Mouse (Mus musculus): ENCODE data around the gene Rasa4. TPM values are rescaled to one million over a fixed set of nuclear protein-coding genes. Genes with fewer than 3 reads are reported as not detected.
A peak's percentile ranks its signal among the peaks of the same experiment; 100 is the strongest.
"Not testable (repeated sequence)": the region's sequence is repeated elsewhere in the genome, so short reads cannot be mapped to it uniquely, and the experiment has no call there.

Gene Rasa4
- total and polyA plus RNA-seq, 3 experiments: 3.8 to 8.1 (median 4.7) TPM

DNA sequence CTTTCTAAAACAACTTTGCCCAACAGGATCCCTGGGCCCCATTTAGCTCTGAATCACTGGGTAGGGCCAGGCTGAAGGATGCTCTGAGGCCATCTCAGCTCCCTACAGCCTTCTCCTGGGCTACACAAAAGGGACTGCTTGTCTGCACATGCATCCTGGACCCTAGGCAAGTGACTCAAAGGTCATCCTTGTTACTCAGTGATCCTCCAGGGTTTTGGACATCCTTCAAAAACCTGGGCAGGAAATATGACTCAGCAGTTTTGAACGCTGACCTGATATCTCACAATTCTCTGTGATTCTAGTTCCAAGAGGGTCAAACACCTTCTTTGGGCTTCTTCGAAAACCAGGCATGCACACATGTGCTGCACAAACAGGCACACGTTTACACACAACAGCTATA lies 25.3 kb downstream of the Rasa4 start:
- no peak overlapping the region for H3K9ac ChIP-seq (ENCODE audit: low read depth, low read length)
- no peaks in the 10 kb centered on the region for H3K4me1 ChIP-seq (ENCODE audit: control insufficient read depth, insufficient read depth, low read length)
- no peak overlapping the region for H3K27ac ChIP-seq
- H3K27me3 ChIP-seq (ENCODE audit: control insufficient read depth, insufficient read depth, low read length): no peaks in the 10 kb centered on the region
- TF ChIP-seq POLR2A (IDR thresholded peaks at IDR 0.05; ENCODE audit: insufficient read depth, low read depth, low read length) (no peak), EP300 (IDR thresholded peaks at IDR 0.05; ENCODE audit: insufficient read depth, low read depth, low read length) (no peak), CTCF (IDR thresholded peaks at IDR 0.05) (no peak)
- H3K36me3 ChIP-seq (ENCODE audit: control insufficient read depth, insufficient read depth, low read length): no peaks in the 10 kb centered on the region
- intact Hi-C loops (cut with DNase I): no loop called here
- DNase-seq: no peak
- no peak overlapping the region for H3K4me3 ChIP-seq
- WGBS: 41% methylated on average over 3 of the region's 3 CpGs
- no peaks in the 10 kb centered on the region for H3K79me2 ChIP-seq (replicated peaks; ENCODE audit: control insufficient read depth, insufficient read depth, low read length)

GRCm38 (mm10) chr5:136113546-136113945 lies 29.8 kb downstream of the Rasa4 start:
- H3K4me1 ChIP-seq (ENCODE audit: control insufficient read depth, insufficient read depth, low read length); H3K27me3 ChIP-seq (ENCODE audit: control insufficient read depth, insufficient read depth, low read length); H3K79me2 ChIP-seq (replicated peaks; ENCODE audit: control insufficient read depth, insufficient read depth, low read length); DNase-seq; H3K9ac ChIP-seq (ENCODE audit: low read depth, low read length); H3K4me3 ChIP-seq; H3K27ac ChIP-seq; intact Hi-C loops (cut with DNase I); H3K36me3 ChIP-seq (ENCODE audit: control insufficient read depth, insufficient read depth, low read length): not testable (repeated sequence)
- 33% methylated on average over 4 of the region's 4 CpGs for WGBS

GRCm38 (mm10) chr5:136115891-136116783 lies 32.4 kb downstream of the Rasa4 start, which contains the start of gene Polr2j:
Gene Polr2j, plus strand, starts transcription at chr5:136116631.
- intact Hi-C loops (cut with DNase I): loop anchor here (1.0 to 2.0 kb wide), 2 partner anchors 20 to 31 kb away; partner anchors contain the start of genes Alkbh4 and Lrwd1
- H3K27ac ChIP-seq: peak within 1 kb of the TSS; percentile 84

GRCm38 (mm10) chr5:136116784-136117112 lies 33.0 kb downstream of the Rasa4 start:
- Histone ChIP-seq H3K4me3 (peak overlapping the region; percentile 83), H3K9ac (ENCODE audit: low read depth, low read length) (peak overlapping the region; percentile 81), H3K27me3 (ENCODE audit: control insufficient read depth, insufficient read depth, low read length) (no peaks in the 10 kb centered on the region), H3K4me1 (ENCODE audit: control insufficient read depth, insufficient read depth, low read length) (peaks cover 3% of the 10 kb centered on the region; the same call in 1 of the 2 replicates), H3K36me3 (ENCODE audit: control insufficient read depth, insufficient read depth, low read length) (no peaks in the 10 kb centered on the region), H3K79me2 (replicated peaks; ENCODE audit: control insufficient read depth, insufficient read depth, low read length) (no peaks in the 10 kb centered on the region; the same call in 1 of the 2 replicates), H3K27ac (peak overlapping the region; percentile 84)
- no peak for TF ChIP-seq EP300 (IDR thresholded peaks at IDR 0.05; ENCODE audit: insufficient read depth, low read depth, low read length)
- no peak for TF ChIP-seq POLR2A (IDR thresholded peaks at IDR 0.05; ENCODE audit: insufficient read depth, low read depth, low read length)
- no peak for TF ChIP-seq CTCF (IDR thresholded peaks at IDR 0.05)
- intact Hi-C loops (cut with DNase I): loop anchor here (1.0 to 2.0 kb wide), 2 partner anchors 20 to 32 kb away; partner anchors contain the start of genes Alkbh4 and Lrwd1
- WGBS: 0% methylated on average over 22 of the region's 22 CpGs
- DNase-seq: no peak

More at GRCm38 (mm10) chr5:136115891-136116783, 32.4 kb downstream of the Rasa4 start, which contains the start of gene Polr2j:
- peak; percentile 95 to 97 for DNase-seq
- H3K9ac ChIP-seq (ENCODE audit: low read depth, low read length): peak within 1 kb of the TSS; percentile 81
- WGBS: 3% methylated on average over 42 of the region's 42 CpGs
- peak; percentile 93 for TF ChIP-seq POLR2A (IDR thresholded peaks at IDR 0.05; ENCODE audit: insufficient read depth, low read depth, low read length)
- no peak for TF ChIP-seq CTCF (IDR thresholded peaks at IDR 0.05)
- TF ChIP-seq EP300 (IDR thresholded peaks at IDR 0.05; ENCODE audit: insufficient read depth, low read depth, low read length): peak; percentile 64; the same call in 1 of the 2 replicates
- no peaks in the 10 kb centered on the region for H3K36me3 ChIP-seq (ENCODE audit: control insufficient read depth, insufficient read depth, low read length)
- H3K4me3 ChIP-seq: peak within 1 kb of the TSS; percentile 83
- peaks cover 3% of the 10 kb centered on the region; the same call in 1 of the 2 replicates for H3K4me1 ChIP-seq (ENCODE audit: control insufficient read depth, insufficient read depth, low read length)
- no peaks in the 10 kb centered on the region for H3K27me3 ChIP-seq (ENCODE audit: control insufficient read depth, insufficient read depth, low read length)
- no peaks in the 10 kb centered on the region; the same call in 1 of the 2 replicates for H3K79me2 ChIP-seq (replicated peaks; ENCODE audit: control insufficient read depth, insufficient read depth, low read length)

DNA sequence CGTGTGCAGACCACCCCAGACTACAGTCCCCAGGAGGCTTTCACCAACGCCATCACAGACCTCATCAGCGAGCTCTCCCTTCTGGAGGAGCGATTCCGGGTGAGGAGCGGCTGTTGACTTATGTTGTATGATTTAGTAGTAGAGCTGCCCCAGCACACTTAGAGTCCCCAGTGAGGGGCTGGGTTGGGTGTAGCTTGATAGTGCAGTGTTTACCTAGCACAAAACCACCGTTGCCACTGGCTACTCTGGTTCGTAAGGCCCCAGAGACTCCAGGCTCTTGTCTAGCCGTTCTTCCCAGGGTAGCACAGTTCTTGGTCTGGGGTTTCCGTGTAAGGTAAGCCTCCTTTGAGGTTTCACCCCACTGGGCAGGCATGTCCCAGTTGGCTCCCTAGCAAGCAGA lies 38.4 kb downstream of the Rasa4 start:
- no peak overlapping the region for H3K27ac ChIP-seq
- H3K79me2 ChIP-seq (replicated peaks; ENCODE audit: control insufficient read depth, insufficient read depth, low read length): no peaks in the 10 kb centered on the region
- intact Hi-C loops (cut with DNase I): no loop called here
- H3K4me3 ChIP-seq: no peak overlapping the region
- H3K9ac ChIP-seq (ENCODE audit: low read depth, low read length): no peak overlapping the region
- WGBS: 87% methylated on average over 10 of the region's 10 CpGs
- DNase-seq: no peak
- TF ChIP-seq CTCF (IDR thresholded peaks at IDR 0.05) (no peak), POLR2A (IDR thresholded peaks at IDR 0.05; ENCODE audit: insufficient read depth, low read depth, low read length) (no peak), EP300 (IDR thresholded peaks at IDR 0.05; ENCODE audit: insufficient read depth, low read depth, low read length) (no peak)
- H3K36me3 ChIP-seq (ENCODE audit: control insufficient read depth, insufficient read depth, low read length): no peaks in the 10 kb centered on the region
- H3K4me1 ChIP-seq (ENCODE audit: control insufficient read depth, insufficient read depth, low read length): peaks cover 3% of the 10 kb centered on the region; the same call in 1 of the 2 replicates
- no peaks in the 10 kb centered on the region for H3K27me3 ChIP-seq (ENCODE audit: control insufficient read depth, insufficient read depth, low read length)

Measured in heart, adult 2 months (tissue).